Comparison of ENCODE assay signal across 25 mouse cellular contexts in the genomic region with DNA sequence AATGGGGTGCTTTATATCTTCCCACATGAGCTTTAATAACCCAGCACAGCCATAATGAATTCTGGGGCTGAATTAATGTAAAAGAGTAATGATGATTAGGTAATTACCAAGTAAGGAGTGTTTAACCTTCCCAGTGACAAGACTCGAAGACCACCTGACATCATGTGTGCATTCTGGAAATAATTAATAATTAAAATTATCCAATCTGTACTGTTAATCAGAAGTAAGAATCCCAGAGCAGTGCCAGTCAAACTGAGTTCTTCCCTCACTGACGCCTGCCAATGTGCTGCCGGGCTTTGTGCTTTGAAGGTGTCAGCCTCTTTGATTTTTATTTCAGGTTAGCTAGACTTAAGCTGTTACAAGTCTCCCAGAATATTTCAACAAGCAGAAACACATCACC.
A peak's percentile ranks its signal among the peaks of the same experiment; 100 is the strongest.
DNase-seq lines count a peak whose midpoint lies in the region; ATAC-seq and TF ChIP-seq lines count a peak whose summit lies in the region.
"Had no signal": no experiment of that assay in that cellular context is flagged by ENCODE, and none has a peak within 500 bp of the region (broad histone marks: within the 10 kb centered on the region; RNA-seq: fewer than 3 reads in every experiment).

No protein-coding gene starts in this region.

- no peak overlapping the region for H3K9ac ChIP-seq in forebrain, embryonic 15.5 days (replicated peaks)
- H3K9ac ChIP-seq in forebrain, embryonic 12.5 days = no peak overlapping the region
- H3K9ac ChIP-seq: embryonic facial prominence, embryonic 12.5 days; embryonic facial prominence, embryonic 15.5 days; heart, embryonic 13.5 days; hindbrain, embryonic 14.5 days had no signal

- H3K9me3 ChIP-seq in forebrain, embryonic 15.5 days = no peaks in the 10 kb centered on the region
- H3K9me3 ChIP-seq in forebrain, embryonic 12.5 days = no peaks in the 10 kb centered on the region
- H3K9me3 ChIP-seq in embryonic facial prominence, embryonic 10.5 days = no peaks in the 10 kb centered on the region
- H3K9me3 ChIP-seq: embryonic facial prominence, embryonic 12.5 days; embryonic facial prominence, embryonic 15.5 days; heart, embryonic 10.5 days; heart, embryonic 13.5 days had no signal

- H3K4me3 ChIP-seq in forebrain, embryonic 15.5 days = no peak overlapping the region
- H3K4me3 ChIP-seq in forebrain, embryonic 12.5 days (replicated peaks) = no peak overlapping the region
- no peak overlapping the region for H3K4me3 ChIP-seq in embryonic facial prominence, embryonic 10.5 days
- H3K4me3 ChIP-seq: embryonic facial prominence, embryonic 12.5 days; embryonic facial prominence, embryonic 15.5 days; heart, adult 2 months; heart, embryonic 10.5 days; heart, embryonic 13.5 days had no signal

- no peaks in the 10 kb centered on the region for H3K27me3 ChIP-seq in forebrain, embryonic 15.5 days
- no peaks in the 10 kb centered on the region for H3K27me3 ChIP-seq in forebrain, embryonic 12.5 days
- H3K27me3 ChIP-seq in embryonic facial prominence, embryonic 10.5 days (replicated peaks; ENCODE audit: low read depth, poor library complexity, severe bottlenecking) = no peaks in the 10 kb centered on the region
- H3K27me3 ChIP-seq: embryonic facial prominence, embryonic 12.5 days; embryonic facial prominence, embryonic 15.5 days; heart, embryonic 13.5 days had no signal

- peaks cover 4% of the 10 kb centered on the region for H3K4me1 ChIP-seq in forebrain, embryonic 15.5 days
- no peaks in the 10 kb centered on the region for H3K4me1 ChIP-seq in forebrain, embryonic 12.5 days
- H3K4me1 ChIP-seq in embryonic facial prominence, embryonic 10.5 days = peaks cover 23% of the 10 kb centered on the region
- H3K4me1 ChIP-seq: embryonic facial prominence, embryonic 12.5 days; embryonic facial prominence, embryonic 15.5 days; heart, embryonic 10.5 days; heart, embryonic 13.5 days had no signal

- 0 out of 2 replicates have a peak, but pooled peaks have one; percentile 26 for ATAC-seq in forebrain, embryonic 15.5 days (replicated peaks)
- no peak for ATAC-seq in forebrain, embryonic 12.5 days (ENCODE audit: low FRiP score)
- ATAC-seq: CD4-positive, CD25-positive, alpha-beta regulatory T cell, adult 4 months; hindbrain, postnatal 0 days; inflammation-experienced regulatory T-cells, adult 6 months; intestine, embryonic 16.5 days had no signal

- no peak overlapping the region for H3K4me2 ChIP-seq in forebrain, embryonic 15.5 days (replicated peaks)
- no peak overlapping the region for H3K4me2 ChIP-seq in forebrain, embryonic 12.5 days
- H3K4me2 ChIP-seq: embryonic facial prominence, embryonic 12.5 days; embryonic facial prominence, embryonic 15.5 days; heart, embryonic 13.5 days; hindbrain, embryonic 14.5 days had no signal

- no peak for TF ChIP-seq POLR2A in brain, embryonic 14.5 days (IDR thresholded peaks at IDR 0.05; ENCODE audit: borderline replicate concordance, extremely low read depth, insufficient read depth, insufficient read length, poor library complexity, severe bottlenecking)

- H3K36me3 ChIP-seq in forebrain, embryonic 15.5 days = no peaks in the 10 kb centered on the region
- no peaks in the 10 kb centered on the region for H3K36me3 ChIP-seq in forebrain, embryonic 12.5 days (replicated peaks)
- H3K36me3 ChIP-seq in embryonic facial prominence, embryonic 10.5 days (replicated peaks) = no peaks in the 10 kb centered on the region
- H3K36me3 ChIP-seq: embryonic facial prominence, embryonic 12.5 days; embryonic facial prominence, embryonic 15.5 days; heart, embryonic 10.5 days; heart, embryonic 13.5 days had no signal

- no peak overlapping the region for H3K27ac ChIP-seq in forebrain, embryonic 15.5 days (replicated peaks)
- H3K27ac ChIP-seq in forebrain, embryonic 12.5 days = no peak overlapping the region
- H3K27ac ChIP-seq in embryonic facial prominence, embryonic 10.5 days (replicated peaks) = no peak overlapping the region
- H3K27ac ChIP-seq: embryonic facial prominence, embryonic 12.5 days; embryonic facial prominence, embryonic 15.5 days; heart, adult 2 months; heart, embryonic 10.5 days; heart, embryonic 13.5 days; hindbrain, embryonic 14.5 days; hindbrain, postnatal 0 days had no signal

- WGBS in forebrain, embryonic 15.5 days = 36% methylated on average over 3 of the region's 3 CpGs
- 55% methylated on average over 3 of the region's 3 CpGs for WGBS in forebrain, embryonic 12.5 days
- WGBS in embryonic facial prominence, embryonic 10.5 days = 53% methylated on average over 3 of the region's 3 CpGs

- DNase-seq in brain, embryonic 14.5 days (ENCODE audit: low read depth) = peak; percentile 45
- peak; percentile 26 for DNase-seq in embryonic facial prominence, embryonic 10.5 days (ENCODE audit: low spot score)
- DNase-seq in thymus, postnatal 25 days = no peak
- DNase-seq in cerebellum, postnatal 25 days = no peak
- DNase-seq: adrenal gland, adult 2 months; adrenal gland, postnatal 14 days; cerebellum, adult 11-12 months; cerebellum, adult 8-10 months; cerebellum, postnatal 10 days; gastrocnemius, postnatal 10 days; gastrocnemius, postnatal 36 days; heart, adult 2 months; heart, postnatal 14 days; heart, postnatal 4 days had no signal

- TF ChIP-seq CTCF in brain, embryonic 14.5 days (IDR thresholded peaks at IDR 0.05; ENCODE audit: borderline replicate concordance, extremely low read depth, insufficient read depth, insufficient read length) = no peak

Comparison
In these comparisons a context has a peak if more than half of its experiments do, and no peak if none do; other contexts are left out.
1. DNase-seq: peak in brain, embryonic 14.5 days (single experiment) and embryonic facial prominence, embryonic 10.5 days (single experiment); none in thymus, postnatal 25 days (single experiment) and cerebellum, postnatal 25 days (0 of 2).